Mouse (Mus musculus) B cell, adult 2 months (primary cell): ENCODE results near the gene Npat.

Source experiments
- DNase-seq, 2 experiments: peaks; one replicate each; pipeline ENCODE4 v3.0.0; 2022

Npat gene

GRCm38 (mm10) chr9:53536558-53537320 is at the start of gene Npat, which contains the start of gene Atm:
Npat (plus strand) TSS chr9:53537047.
Atm (minus strand) TSS chr9:53536740.
- DNase-seq = peak; percentile 98

DNA sequence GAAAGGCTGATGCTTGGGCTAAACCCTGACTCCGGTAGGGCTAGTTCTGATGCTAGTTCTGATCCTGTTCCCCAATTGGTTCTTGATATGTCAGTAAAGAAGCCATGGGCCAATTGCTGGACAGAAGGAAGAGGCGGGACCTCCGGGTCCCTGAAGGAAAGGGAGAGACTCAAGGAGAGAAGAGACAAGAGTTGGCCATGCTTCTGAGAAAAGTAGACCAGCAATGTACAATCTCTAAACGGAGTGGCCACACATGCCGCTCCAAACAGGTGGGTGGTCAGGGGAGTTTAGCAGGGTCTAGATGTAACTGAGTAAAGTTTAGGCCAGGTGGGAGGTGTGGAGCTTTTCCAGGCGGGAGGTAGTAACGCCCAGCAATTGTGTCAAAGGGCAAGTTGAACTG is 28.8 kb upstream of the Npat start:
- DNase-seq = no peak

DNA sequence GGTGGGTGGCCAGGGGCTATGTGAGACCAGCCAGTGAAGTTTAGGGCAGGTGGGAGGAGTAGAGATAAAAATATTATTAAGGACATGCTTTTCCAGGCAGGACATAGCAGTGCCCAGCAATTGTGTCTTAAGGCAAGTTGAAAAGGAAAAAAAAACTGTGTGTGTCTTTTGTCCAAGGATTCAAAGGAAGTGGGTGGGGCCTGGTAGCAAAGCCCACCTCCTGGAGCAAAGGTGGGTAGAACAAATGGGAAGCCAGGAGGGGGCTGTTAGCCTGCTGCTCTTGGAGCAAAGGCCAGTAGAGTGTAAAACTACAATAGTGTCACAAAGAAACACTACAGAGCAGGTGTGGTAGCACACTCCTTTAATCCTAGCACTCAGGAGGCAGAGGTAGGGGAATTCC is 22.8 kb upstream of the Npat start:
- no peak for DNase-seq

GRCm38 (mm10) chr9:53517373-53518009 is 19.4 kb upstream of the Npat start:
- no peak for DNase-seq

DNA sequence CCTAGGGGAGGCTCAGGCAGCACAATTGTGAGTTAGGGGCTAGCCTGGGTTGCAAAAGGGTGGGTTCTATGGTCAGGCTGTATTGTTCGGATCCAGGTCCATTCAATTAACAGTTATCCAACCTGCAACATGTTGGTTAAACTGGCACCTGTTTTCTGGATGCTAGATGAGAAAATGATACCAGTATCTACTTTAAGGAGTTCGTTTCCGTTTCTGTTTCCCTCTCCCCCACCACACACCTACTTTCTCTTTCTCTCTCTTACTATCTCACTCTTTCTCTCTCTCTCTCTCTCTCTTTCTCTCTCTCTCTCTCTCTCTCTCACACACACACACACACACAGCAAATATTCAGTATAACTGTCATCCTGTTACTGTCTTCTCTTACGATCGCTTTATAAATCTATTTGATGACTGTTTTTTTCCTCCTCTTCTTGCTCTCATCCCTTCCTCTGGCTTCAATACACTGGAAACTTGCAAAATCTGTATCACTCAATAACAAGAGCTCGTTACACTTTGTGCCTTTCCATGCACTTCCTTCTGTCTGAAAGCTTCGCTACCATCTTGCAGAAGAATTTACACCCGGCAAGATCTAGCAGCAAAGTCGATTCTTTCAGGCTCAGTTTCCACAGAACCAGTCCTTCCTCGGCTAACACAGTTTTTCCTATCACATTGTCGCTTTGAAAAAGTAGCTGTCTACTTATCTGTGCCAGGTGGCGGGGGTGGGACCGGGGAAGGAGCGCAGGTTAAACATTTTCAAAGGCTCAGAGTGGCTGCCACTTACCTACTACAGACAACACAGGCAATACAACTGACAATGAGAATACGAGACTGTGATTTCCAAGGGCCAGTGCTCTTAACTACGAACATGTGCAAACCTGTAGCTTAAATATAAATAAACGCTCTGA is 1.2 kb upstream of the Npat start:
- DNase-seq = peak; percentile 14 to 29

GRCm38 (mm10) chr9:53537336-53537965 is 604 bp downstream of the Npat start:
- DNase-seq = peak in 1 of 2 experiments; percentile 27

DNA sequence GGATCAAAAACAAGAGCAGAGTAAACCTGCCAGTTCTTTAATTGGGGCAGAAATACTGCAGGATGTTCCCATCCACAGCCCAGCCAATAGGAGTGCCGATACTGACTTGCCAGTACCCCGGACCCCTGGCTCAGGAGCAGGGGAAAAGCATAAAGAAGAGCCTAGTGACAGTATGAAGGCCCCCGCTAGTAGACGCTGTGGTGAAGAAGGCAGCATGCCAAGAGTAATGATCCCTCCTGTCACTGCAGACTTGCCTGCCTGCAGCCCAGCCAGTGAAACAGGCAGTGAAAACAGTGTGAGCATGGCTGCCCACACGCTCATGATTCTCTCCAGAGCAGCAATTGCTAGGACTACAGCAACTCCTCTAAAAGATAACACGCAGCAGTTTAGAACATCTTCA is 33.8 kb downstream of the Npat start:
- DNase-seq = no peak

DNA sequence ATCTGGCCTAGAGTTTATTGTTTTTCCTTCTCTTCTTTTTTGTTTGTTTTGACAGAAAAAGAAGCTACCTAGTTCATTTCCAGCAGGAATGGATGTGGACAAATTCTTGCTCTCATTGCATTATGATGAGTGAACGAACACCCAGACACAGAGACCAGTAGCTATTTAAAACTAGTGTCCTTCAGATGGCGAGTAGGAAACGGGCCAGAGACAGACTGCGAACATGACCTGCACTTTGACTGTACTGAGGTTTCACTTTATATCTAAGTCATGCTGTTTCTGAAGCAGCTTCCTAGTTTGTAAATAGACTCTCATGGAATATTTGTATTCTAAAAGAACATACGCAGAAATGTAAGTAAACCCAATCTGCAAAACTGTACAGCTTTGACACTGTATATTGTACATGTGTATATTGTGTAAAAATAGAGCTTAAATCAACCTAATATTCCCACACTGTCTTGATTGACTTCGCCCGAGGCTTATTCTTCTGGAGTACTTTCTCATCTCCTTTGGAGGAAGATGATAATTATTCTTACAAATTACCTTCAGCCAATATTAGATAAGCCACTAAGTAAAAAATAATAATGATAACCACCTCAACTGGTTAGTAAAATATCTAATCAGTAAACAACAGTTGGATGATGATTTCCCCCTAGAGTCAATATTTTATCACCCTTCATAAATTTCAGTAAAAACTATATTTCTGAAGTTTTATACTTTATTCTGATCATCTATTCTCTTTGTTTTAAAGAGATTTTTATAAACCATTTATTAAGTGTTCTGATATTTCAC is 35.9 kb downstream of the Npat start:
- no peak for DNase-seq

DNA sequence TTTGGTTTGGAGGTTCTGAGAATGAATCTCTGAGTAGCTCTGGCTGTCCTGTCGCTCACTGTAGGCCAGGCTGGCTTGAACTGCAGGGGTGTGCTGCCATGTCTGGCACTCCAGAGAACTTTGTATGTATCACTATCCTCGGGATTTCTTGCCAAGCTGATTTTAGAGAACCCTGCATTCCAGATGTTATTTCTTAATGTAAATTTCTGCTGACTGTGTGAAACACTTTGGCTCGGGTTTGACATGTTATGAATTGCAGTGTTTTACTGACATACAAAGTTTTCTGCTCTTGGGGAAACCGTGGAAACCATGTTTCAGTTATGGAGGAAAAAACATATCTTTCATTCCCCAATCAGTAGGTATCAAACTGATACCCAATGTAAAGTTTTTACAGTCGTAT is 38.9 kb downstream of the Npat start:
- DNase-seq = no peak

DNA sequence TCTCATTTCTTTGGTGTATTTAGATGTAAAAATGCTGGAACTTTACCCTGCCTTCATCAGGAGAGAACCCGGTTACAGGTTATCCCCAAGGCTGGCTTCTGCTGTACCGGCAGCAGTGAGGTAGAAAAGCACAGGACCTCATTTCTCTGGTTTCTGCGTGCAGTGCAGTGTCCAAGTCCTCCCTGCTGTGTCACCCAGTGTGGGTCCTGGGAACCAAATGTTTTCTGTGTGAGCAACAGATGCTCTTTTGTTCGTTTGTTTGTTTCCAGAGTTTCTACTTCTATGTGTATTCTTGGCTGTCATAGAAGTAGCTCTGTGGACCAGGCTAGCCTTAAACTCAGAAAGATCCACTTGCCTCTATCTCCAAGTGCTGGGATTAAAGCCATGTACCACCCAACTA is 45.0 kb downstream of the Npat start:
- DNase-seq = no peak

- peak; percentile 83 to 84 for DNase-seq
Observed at GRCm38 (mm10) chr9:53594764-53595163, 57.9 kb downstream of the Npat start.

DNA sequence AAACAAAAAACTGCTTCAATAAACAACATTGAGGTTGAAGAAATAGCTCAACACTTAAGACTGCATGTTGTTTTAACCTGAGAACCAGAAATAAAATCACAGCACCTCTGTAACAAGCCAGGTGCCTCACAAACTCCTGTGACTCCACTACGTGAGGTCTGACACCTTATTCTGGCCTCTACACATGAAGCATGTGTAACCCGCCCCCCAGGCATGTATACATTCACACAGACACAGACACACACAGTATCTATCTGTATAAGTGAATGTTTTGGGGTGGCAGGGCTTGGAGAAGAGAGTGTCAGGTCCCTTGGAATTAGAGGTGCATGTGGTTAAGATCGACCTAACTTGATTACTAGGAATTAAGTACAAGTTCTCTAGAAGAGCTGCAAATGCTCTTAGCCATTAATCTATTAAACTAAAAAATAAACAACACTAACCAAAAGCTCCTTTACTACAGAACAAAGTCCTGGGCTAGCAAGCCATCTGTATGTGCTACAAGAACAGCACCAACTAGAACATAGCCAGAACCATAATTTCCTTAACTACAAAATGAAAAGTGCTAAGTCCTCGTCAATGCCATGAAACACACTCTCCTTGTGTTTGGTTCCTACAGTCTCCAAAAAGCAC is 60.2 kb downstream of the Npat start:
- no peak for DNase-seq

DNA sequence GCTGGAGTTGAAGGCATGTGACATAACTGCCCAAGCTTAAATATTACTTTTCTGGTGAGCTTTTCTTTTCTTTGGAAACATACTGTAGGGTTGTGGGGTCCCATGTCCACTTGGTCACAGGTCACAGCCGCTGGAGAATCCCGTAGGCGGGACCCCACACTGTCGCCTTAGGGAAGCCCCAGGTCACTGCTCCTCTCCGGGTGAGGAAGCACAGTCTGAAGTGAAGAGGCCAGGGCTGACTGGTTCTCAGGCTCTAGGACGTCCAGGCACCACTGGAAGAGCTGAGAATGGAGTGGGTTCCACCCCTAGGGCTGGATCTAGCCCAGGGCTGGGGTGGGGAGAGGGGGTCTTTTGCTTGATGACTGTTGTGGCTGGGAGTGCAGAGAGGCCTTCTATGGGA is 61.8 kb downstream of the Npat start:
- no peak for DNase-seq

DNA sequence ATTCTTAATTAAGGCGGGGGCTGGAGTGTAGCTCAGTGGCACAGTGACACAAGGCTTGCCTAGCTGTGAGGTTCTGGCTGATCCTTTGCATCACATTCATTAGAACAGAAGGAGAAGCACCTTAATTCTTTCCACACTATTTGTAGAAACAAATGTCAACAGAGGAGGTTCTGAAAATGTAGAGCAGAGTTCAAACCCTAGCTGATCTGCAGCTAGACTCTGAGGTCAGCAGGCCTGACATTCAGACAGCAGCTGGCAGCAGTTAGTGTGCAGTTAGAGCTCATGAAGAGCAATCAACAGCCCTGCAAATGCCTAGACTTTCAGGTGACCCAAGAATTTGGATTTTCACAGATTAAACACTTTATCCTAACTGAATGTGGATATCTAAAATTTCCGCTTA is 64.7 kb downstream of the Npat start:
- DNase-seq = no peak

DNA sequence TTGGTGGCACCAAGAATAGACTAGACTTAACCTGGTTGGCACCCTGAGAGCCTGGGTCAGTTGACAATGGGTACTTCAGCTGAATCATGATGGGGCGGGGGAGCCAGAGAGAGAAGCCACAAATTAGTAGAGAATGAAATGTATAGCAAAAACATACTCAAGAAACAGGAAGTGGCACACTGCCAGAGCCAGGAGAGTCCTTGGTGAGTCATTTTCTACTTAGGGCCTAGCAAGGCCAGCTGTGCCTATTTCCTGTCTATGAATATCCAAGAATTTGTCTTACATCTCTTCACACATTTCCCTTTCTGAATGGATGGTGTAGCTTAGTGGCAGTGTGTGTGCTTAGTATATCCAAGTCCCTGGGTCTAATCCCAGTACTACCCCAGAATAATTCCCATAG is 66.5 kb downstream of the Npat start:
- DNase-seq = peak; percentile 50 to 52

- no peak for DNase-seq
Observed at GRCm38 (mm10) chr9:53603849-53604248, 67.0 kb downstream of the Npat start.

DNA sequence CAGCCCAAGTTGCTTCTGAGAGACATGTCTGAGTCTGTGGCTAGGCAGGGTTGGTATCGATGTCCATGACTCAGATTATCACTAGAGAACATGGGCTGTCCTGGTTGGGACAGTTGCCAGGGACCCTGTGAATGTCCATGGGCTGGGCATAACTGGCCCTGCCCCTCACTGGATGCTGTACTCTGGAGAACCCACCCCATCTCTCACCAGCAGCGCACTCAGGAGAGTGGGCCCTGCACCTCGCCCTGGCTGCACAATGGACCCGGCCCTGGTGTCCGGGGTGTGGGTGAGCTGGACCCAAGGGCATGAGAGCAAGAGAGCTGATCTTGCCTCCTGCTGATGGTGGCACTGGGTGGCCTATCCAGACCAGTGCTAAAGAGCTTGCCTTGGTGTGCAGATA is 68.1 kb downstream of the Npat start:
- no peak for DNase-seq

GRCm38 (mm10) chr9:53607192-53607591 is 70.3 kb downstream of the Npat start:
- no peak for DNase-seq

DNA sequence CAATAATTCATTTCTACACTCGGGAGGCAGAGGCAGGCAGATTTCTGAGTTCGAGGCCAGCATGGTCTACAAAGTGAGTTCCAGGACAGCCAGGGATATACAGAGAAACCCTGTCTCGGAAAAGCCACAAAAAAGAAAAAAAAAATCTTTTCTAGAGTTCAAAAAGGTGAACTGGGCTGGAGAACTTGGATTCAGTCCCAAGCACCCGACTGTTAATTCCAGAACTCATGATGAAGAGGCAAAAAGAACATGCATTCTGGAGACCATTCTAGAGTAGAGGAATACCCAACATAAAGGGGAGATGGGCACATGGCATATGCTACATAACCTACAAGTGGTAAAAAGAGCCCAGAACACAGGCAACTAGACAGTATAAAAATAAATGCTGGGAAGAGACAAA is 71.0 kb downstream of the Npat start:
- DNase-seq = no peak

DNA sequence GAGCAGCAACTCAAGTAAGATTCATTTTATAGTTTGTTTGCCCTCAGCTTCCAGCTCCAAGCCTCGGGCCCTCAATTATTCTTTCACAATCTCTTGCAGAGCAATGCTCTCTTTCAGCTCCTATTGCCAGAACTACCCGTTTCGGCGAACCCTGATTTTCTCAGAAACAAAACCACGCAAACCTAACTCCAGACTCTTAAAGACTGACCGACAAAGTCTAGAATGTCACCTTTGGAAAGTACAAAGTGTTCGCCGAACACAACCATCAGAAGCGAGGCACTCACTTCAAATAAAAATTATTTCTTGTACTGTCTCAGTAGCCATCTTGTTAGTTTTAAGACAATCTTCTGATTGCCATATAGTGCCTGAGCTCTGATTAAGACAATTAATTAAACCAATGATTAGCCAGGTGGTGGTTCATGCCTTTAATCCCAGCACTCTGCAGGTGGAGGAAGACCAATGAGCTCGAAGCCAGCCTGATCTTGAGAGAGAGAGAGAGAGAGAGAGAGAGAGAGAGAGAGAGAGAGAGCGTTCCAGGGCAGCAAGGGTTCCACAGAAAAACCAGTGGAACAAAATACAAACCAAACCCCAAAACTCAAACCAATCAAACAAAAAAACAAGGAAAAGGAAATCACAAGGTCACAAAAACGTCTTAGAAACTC is 72.6 kb downstream of the Npat start:
- no peak for DNase-seq
